Mouse (Mus musculus): ENCODE measurements at regions not wholly inside any gene's neighbourhood (a gene's known extent, or its start where the extent isn't known, plus 50 kb on each side); places are given as distances from the start of the nearest gene placed in this dataset.

DNA sequence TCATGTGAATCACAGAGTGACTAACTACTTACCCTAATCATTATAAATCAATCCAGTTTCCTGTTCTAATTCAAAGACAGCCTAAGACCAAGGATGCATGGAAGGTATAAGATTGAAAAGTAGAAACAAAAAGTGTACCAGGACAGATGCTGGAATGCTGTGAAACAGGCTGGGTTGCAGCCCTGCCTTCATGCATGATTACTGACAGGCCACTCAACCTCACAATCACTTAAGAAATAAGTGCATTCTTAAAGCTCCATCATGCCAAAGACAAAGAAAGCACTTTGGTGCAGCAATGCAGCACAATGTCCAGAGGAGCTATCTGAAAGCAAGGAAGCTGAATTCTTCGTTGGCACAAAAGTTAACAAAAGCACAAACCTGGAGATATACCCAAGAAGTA, 2810.4 kb downstream of the 9330182O14Rik start:
- WGBS: 78% methylated on average over 1 of the region's 1 CpGs
- ATAC-seq (ENCODE audit: low FRiP score) (no peak), DNase-seq (ENCODE audit: low spot score) (no peak)
- no peaks in the 10 kb centered on the region for H3K36me3 ChIP-seq (ENCODE audit: insufficient read depth, low read length)
- no peak overlapping the region for H3K4me2 ChIP-seq (ENCODE audit: low read depth, low read length, poor library complexity, severe bottlenecking)
- H3K9ac ChIP-seq (replicated peaks; ENCODE audit: low read length, poor library complexity, severe bottlenecking): no peak overlapping the region
- no peak overlapping the region for H3K4me3 ChIP-seq (ENCODE audit: low read depth, low read length)
- no peak for TF ChIP-seq CTCF (IDR thresholded peaks at IDR 0.05)
- no peaks in the 10 kb centered on the region for H3K4me1 ChIP-seq (ENCODE audit: insufficient read depth, low read length)
- H3K27me3 ChIP-seq (ENCODE audit: insufficient read depth, low read length): no peaks in the 10 kb centered on the region
- H3K9me3 ChIP-seq (ENCODE audit: low read length): no peaks in the 10 kb centered on the region
- no peak overlapping the region for H3K27ac ChIP-seq (ENCODE audit: low read depth, low read length)

DNA sequence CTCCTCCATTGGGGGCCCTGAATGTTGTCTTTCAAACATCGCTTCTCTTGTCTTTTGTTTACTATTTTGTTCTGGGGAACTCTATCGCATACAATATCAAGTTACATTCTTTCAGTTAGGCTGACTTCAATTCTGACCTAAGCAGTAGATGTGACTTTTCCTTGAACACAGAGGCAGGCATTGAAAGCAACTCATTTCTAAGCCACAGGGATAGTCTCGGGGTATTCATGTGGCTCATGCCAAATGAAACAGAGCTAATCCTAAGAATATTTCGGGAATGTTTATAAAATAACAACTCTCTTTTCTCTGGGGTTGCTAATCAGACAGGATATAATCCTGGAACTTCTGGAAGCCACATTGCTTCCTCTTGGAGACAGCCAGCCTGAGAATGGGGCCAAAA, 2821.0 kb downstream of the 9330182O14Rik start:
- Histone ChIP-seq H3K27ac (ENCODE audit: low read depth, low read length) (no peak overlapping the region), H3K4me2 (ENCODE audit: low read depth, low read length, poor library complexity, severe bottlenecking) (no peak overlapping the region), H3K9ac (replicated peaks; ENCODE audit: low read length, poor library complexity, severe bottlenecking) (no peak overlapping the region), H3K4me1 (ENCODE audit: insufficient read depth, low read length) (no peaks in the 10 kb centered on the region), H3K36me3 (ENCODE audit: insufficient read depth, low read length) (no peaks in the 10 kb centered on the region), H3K4me3 (ENCODE audit: low read depth, low read length) (no peak overlapping the region), H3K9me3 (ENCODE audit: low read length) (no peaks in the 10 kb centered on the region), H3K27me3 (ENCODE audit: insufficient read depth, low read length) (no peaks in the 10 kb centered on the region)
- no peak for TF ChIP-seq CTCF (IDR thresholded peaks at IDR 0.05)
- no peak for ATAC-seq (ENCODE audit: low FRiP score)
- DNase-seq (ENCODE audit: low spot score): no peak
- 64% methylated on average over 4 of the region's 4 CpGs for WGBS

DNA sequence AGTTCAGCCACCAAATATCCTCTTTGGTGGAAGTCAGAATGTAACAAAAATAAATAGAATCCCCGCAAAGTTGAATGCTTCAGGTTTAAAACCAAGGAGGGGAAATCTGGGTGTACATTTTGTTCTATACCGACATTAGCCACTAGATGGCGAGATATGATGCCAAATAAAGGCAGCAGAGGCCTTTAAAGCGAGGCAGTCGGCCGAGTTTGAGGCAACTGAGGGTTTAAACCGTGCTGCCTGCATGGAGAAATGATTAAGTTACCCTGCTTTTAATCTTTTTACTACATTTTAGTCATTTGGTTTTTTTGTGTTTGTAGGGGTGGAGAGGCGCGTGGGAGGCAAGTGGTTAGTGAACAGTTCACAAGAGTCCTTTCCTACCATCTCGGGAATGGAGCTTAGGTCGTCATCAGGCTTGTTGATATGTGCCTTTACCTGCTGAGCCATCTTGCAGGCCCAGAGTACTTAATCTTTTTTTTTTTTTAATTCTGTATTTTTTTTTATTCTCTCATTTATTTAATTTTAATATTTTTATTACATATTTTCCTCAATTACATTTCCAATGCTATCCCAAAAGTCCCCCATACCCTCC, 2828.7 kb downstream of the 9330182O14Rik start:
- DNase-seq (ENCODE audit: low spot score) (peak; percentile 90), ATAC-seq (ENCODE audit: low FRiP score) (peak; percentile 76)
- Histone ChIP-seq H3K36me3 (ENCODE audit: insufficient read depth, low read length) (no peaks in the 10 kb centered on the region), H3K27me3 (ENCODE audit: insufficient read depth, low read length) (no peaks in the 10 kb centered on the region), H3K27ac (ENCODE audit: low read depth, low read length) (no peak overlapping the region), H3K9me3 (ENCODE audit: low read length) (no peaks in the 10 kb centered on the region), H3K4me2 (ENCODE audit: low read depth, low read length, poor library complexity, severe bottlenecking) (peak overlapping the region; percentile 18; the same call in 1 of the 2 replicates), H3K4me1 (ENCODE audit: insufficient read depth, low read length) (no peaks in the 10 kb centered on the region), H3K4me3 (ENCODE audit: low read depth, low read length) (no peak overlapping the region), H3K9ac (replicated peaks; ENCODE audit: low read length, poor library complexity, severe bottlenecking) (no peak overlapping the region)
- peak; percentile 90 for TF ChIP-seq CTCF (IDR thresholded peaks at IDR 0.05)
- 19% methylated on average over 11 of the region's 11 CpGs for WGBS

DNA sequence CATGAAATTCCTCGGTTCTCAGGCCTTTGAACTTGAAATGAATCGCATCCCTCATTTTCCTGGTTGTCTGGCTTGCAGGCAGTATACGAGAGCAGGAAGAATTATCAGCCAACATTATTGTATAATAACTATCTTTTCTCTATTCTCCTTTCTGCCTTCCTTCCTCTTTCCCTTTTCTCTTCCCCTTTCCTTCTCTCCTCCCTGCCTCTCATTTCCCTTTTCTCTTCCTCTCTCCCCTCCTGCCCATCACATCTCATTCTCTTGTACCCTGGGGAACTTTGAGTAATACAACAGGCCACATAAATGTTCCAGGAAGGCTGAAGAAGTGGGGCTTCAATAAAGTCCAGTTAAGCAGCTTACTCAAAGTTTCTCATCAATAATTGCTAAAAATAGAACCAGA, 2831.1 kb downstream of the 9330182O14Rik start:
- ATAC-seq (ENCODE audit: low FRiP score) (no peak), DNase-seq (ENCODE audit: low spot score) (no peak)
- Histone ChIP-seq H3K36me3 (ENCODE audit: insufficient read depth, low read length) (no peaks in the 10 kb centered on the region), H3K4me2 (ENCODE audit: low read depth, low read length, poor library complexity, severe bottlenecking) (no peak overlapping the region), H3K4me1 (ENCODE audit: insufficient read depth, low read length) (no peaks in the 10 kb centered on the region), H3K27me3 (ENCODE audit: insufficient read depth, low read length) (no peaks in the 10 kb centered on the region), H3K9me3 (ENCODE audit: low read length) (no peaks in the 10 kb centered on the region), H3K4me3 (ENCODE audit: low read depth, low read length) (no peak overlapping the region), H3K27ac (ENCODE audit: low read depth, low read length) (no peak overlapping the region), H3K9ac (replicated peaks; ENCODE audit: low read length, poor library complexity, severe bottlenecking) (no peak overlapping the region)
- 55% methylated on average over 3 of the region's 3 CpGs for WGBS
- no peak for TF ChIP-seq CTCF (IDR thresholded peaks at IDR 0.05)

Data from midbrain, postnatal 0 days (tissue).